In the genomic region with DNA sequence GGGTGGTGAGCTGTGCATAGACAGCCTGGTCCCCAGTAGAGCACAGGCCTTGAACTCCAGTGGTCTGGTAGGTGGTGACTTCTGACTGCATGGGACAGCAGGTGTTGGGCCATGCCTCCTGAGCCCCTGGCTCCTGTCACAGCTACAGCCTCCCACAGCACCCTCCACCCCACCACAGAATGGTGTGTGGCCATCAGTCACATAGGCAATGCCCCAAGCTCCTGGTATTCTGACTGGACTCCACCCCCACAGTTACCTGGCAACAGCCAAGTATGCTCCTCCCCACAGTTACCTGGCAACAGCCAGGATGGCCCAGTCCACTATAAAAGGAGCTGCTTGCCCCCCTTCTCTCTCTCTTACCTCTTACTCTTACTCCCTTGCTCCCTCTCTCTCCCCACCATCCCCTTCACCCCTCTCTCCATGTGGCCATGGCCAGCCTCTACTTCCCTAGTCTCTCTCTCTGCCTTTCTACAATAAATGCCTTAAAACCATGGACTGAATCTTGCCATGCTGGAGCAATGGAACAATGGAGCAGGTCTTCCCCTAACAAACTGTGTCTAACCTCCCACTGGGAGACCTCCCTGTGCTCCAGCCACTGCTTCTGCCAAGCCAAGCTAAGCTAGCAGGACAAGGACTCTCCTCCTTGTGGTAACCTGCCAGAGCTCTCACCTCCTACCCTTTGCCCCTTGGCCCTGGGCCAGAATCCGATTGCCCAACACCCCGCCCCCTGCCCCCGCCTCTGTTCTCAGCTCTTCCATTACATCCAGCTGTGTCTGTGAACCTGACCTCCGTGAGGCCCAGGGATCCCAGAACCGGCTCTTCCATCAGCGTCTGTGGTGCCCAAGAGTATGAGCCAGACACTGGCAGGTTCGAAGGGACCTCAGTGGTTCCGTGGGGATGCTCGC, we compare ENCODE assay signal across 10 mouse cellular contexts. TPM values are rescaled to one million over a fixed set of nuclear protein-coding genes. Genes with fewer than 3 reads are reported as not detected.
DNase-seq lines count a peak whose midpoint lies in the region; ATAC-seq lines count a peak whose summit lies in the region.
"Had no signal": no experiment of that assay in that cellular context is flagged by ENCODE, and none has a peak within 500 bp of the region (broad histone marks: within the 10 kb centered on the region; RNA-seq: fewer than 3 reads in every experiment).

No protein-coding gene starts in this region.

- WGBS in forebrain, embryonic 10.5 days: 77% methylated on average over 9 of the region's 9 CpGs
- WGBS in forebrain, embryonic 14.5 days: 75% methylated on average over 9 of the region's 9 CpGs
- 70% methylated on average over 9 of the region's 9 CpGs for WGBS in neural tube, embryonic 13.5 days

- no peaks in the 10 kb centered on the region for H3K9me3 ChIP-seq in forebrain, embryonic 10.5 days
- no peaks in the 10 kb centered on the region for H3K9me3 ChIP-seq in forebrain, embryonic 14.5 days (replicated peaks; ENCODE audit: control insufficient read depth, low read length)
- no peaks in the 10 kb centered on the region for H3K9me3 ChIP-seq in neural tube, embryonic 13.5 days
- H3K9me3 ChIP-seq: limb, embryonic 12.5 days had no signal

- H3K4me3 ChIP-seq in forebrain, embryonic 10.5 days: no peak overlapping the region
- no peak overlapping the region for H3K4me3 ChIP-seq in forebrain, embryonic 14.5 days (ENCODE audit: low read depth, low read length)
- H3K4me3 ChIP-seq in neural tube, embryonic 13.5 days: no peak overlapping the region
- H3K4me3 ChIP-seq: limb, embryonic 12.5 days had no signal

- H3K27ac ChIP-seq in forebrain, embryonic 10.5 days: peak overlapping the region; percentile 35; the same call in 1 of the 2 replicates
- H3K27ac ChIP-seq in forebrain, embryonic 14.5 days (ENCODE audit: low read depth, low read length): no peak overlapping the region
- H3K27ac ChIP-seq in neural tube, embryonic 13.5 days (replicated peaks): no peak overlapping the region
- H3K27ac ChIP-seq: limb, embryonic 12.5 days had no signal

- H3K36me3 ChIP-seq in forebrain, embryonic 10.5 days (replicated peaks): no peaks in the 10 kb centered on the region
- no peaks in the 10 kb centered on the region for H3K36me3 ChIP-seq in forebrain, embryonic 14.5 days (ENCODE audit: control insufficient read depth, insufficient read depth, low read length)
- no peaks in the 10 kb centered on the region for H3K36me3 ChIP-seq in neural tube, embryonic 13.5 days
- H3K36me3 ChIP-seq: limb, embryonic 12.5 days had no signal

- no peak overlapping the region for H3K4me2 ChIP-seq in forebrain, embryonic 14.5 days (ENCODE audit: low read length)
- no peak overlapping the region for H3K4me2 ChIP-seq in neural tube, embryonic 13.5 days
- H3K4me2 ChIP-seq: limb, embryonic 12.5 days had no signal

- H3K9ac ChIP-seq in forebrain, embryonic 14.5 days (ENCODE audit: low read length): no peak overlapping the region
- H3K9ac ChIP-seq in neural tube, embryonic 13.5 days: no peak overlapping the region
- H3K9ac ChIP-seq: limb, embryonic 12.5 days had no signal

- ATAC-seq in forebrain, embryonic 14.5 days: no peak
- ATAC-seq in neural tube, embryonic 13.5 days (ENCODE audit: low read depth): 0 out of 2 replicates have a peak, but pooled peaks have one; percentile 23

- H3K27me3 ChIP-seq in forebrain, embryonic 10.5 days (ENCODE audit: poor library complexity, severe bottlenecking): no peaks in the 10 kb centered on the region
- no peaks in the 10 kb centered on the region for H3K27me3 ChIP-seq in forebrain, embryonic 14.5 days (replicated peaks; ENCODE audit: control insufficient read depth, insufficient read depth, low read length)
- no peaks in the 10 kb centered on the region for H3K27me3 ChIP-seq in neural tube, embryonic 13.5 days
- H3K27me3 ChIP-seq: limb, embryonic 12.5 days had no signal

- H3K4me1 ChIP-seq in forebrain, embryonic 10.5 days: peaks cover 14% of the 10 kb centered on the region
- H3K4me1 ChIP-seq in forebrain, embryonic 14.5 days (ENCODE audit: control insufficient read depth, insufficient read depth, low read length): peaks cover 4% of the 10 kb centered on the region
- no peaks in the 10 kb centered on the region for H3K4me1 ChIP-seq in neural tube, embryonic 13.5 days (replicated peaks)

- no peak for DNase-seq in forebrain, embryonic 10.5 days (ENCODE audit: extremely low spot score, low spot score)
- DNase-seq in forebrain, embryonic 14.5 days (ENCODE audit: low spot score): no peak
- peak; percentile 9 for DNase-seq in retina, postnatal 1 day
- no peak for DNase-seq in retina, embryonic 14.5 days (ENCODE audit: low spot score)
- peak; percentile 19 to 60 for DNase-seq in kidney, postnatal 36 days
- no peak for DNase-seq in right cerebral cortex, postnatal 36 days (ENCODE audit: low spot score in 2 of 2)
- no peak for DNase-seq in urinary bladder, adult 2 months (ENCODE audit: low spot score)

RNA-seq across cellular contexts. Expression of gene Krtap11-1, which starts 14.9 kb away (rescaled TPM):
- polyA plus RNA-seq in forebrain, embryonic 10.5 days (2016; fragmentation: Nextera tagmentation; extraction: Ambion mirVana): not detected in 2 replicates
- not detected in 2 replicates for polyA plus RNA-seq in forebrain, embryonic 14.5 days (2014; fragmentation: Nextera tagmentation; extraction: Ambion mirVana)
- polyA plus RNA-seq in neural tube, embryonic 13.5 days (2015; fragmentation: Nextera tagmentation; extraction: Ambion mirVana): not detected in 2 replicates
- not detected in 2 replicates for polyA plus RNA-seq in urinary bladder, adult 2 months (2012; rRNA removed)
- polyA plus RNA-seq: limb, embryonic 12.5 days; stomach, embryonic 16.5 days had no signal

Comparison
In these comparisons a context has a peak if more than half of its experiments do, and no peak if none do; other contexts are left out.
1. DNase-seq: peak in retina, postnatal 1 day (single experiment) and kidney, postnatal 36 days (2 of 2); none in forebrain, embryonic 10.5 days (single experiment), forebrain, embryonic 14.5 days (single experiment), retina, embryonic 14.5 days (single experiment), right cerebral cortex, postnatal 36 days (0 of 2) and urinary bladder, adult 2 months (single experiment).